Mouse (Mus musculus) urinary bladder, postnatal 14 days (tissue): ENCODE results near the gene Spint1.
A peak's percentile ranks its signal among the peaks of the same experiment; 100 is the strongest.

Source experiments
- DNase-seq: peaks from one replicate; pipeline ENCODE4 v3.0.0; 2021; ENCODE audit warnings: low spot score

Spint1 gene

DNA sequence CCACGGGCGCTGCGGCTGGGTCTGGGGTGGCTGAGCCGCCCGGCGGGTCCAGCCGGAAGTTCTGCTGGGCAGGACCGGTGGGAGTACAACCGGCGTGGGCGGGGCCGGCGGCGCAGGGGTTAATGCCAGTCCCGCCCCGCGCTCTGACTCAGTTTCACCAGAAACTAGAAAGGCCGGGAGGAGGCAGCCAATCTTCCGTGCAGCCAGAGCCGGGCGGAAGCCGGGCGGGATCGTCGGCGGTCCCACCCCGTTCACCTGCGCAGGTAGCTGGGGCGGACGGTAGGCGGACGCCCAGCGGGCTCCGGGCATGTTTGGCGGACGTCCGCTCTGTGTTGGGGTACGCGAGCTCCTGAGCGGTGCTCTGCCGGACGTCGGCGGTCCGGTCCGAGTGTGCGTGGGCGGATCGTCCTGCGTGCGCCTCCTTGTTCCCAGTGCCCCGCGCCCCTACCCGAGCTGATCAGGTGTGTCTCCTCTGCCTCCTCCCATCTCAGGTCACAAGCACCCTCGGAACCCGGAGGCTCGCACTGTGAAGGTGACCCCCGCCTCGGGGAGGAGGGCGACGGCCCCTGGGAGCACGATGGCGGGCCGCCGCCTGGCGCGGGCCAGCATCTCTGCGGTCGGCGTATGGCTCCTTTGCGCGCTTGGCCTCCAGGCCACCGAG is at the start of gene Spint1:
Spint1 (plus strand) TSS at position 153 of the 661 bp plus-strand sequence.
- peak; percentile 81 for DNase-seq

DNA sequence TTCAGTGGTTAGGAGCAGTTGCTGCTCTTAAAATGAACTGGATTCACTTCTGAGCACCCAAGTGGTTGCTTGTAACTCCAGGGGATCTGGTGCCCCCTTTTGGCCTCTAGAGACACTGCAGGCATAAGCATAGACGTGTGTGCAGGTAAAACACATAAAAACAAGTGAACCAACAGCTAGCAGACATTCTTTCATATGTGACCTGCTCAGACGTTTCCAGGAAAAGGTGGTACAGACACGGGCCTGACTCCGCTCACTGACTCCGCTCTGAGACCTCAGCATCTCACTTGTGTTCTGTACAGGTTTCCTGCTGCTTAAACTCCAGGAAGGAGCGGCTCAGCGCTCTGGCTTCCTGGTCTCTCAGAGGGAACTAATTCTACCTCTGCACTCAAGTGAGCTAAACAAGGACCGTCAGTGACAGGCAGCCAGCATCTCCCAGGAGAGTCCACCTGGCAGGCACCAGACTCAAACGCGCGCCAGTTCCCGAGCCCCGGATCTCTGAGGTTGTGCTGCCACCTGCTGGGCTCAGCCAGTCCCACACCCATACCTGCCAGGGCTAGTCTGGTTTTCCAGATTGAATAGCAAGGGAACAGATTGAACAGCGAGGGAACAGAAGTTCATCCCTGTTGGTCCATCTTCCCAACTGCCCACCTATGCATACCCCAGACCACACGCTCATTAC is 48.0 kb upstream of the Spint1 start:
- DNase-seq, result peak; percentile 88

DNA sequence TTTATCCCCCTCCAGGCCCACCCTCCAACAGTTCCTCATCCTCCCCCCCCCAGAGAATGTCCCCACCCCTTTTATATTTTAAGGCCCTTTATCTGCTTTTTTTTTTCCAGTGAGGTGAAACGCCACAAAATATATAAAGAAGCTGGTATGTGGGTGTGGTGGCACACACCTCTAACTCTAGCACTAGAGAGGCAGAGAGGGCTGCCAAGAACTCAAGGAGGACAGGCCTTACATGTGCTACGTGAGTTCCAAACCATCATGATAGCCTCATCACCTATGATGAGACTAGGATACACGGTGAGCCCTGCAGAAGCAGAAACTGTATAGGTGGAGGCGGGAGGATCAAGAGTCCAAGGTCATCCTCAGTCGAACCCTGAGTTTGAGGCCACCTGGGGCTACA is 46.2 kb upstream of the Spint1 start:
- DNase-seq, result no peak

DNA sequence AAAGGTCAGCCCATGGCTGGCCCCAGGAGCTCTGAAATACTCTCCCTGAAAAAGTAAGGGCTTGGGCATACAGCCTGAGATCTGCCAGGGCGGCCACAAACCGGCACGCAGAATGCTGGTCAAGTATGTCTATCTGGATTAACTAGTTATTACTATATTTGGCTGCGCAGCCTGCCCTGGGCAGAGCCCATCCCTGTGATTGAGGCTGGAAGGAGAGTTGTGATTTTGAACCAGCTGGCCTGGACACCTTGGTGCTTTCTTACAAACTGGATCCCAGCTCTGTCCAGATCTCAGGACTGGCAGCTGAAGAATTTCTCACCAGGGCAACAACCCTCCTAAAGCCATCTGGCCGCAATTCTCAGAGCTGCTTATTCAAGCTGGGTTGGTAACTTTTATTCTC is 43.0 kb upstream of the Spint1 start:
- no peak for DNase-seq

DNA sequence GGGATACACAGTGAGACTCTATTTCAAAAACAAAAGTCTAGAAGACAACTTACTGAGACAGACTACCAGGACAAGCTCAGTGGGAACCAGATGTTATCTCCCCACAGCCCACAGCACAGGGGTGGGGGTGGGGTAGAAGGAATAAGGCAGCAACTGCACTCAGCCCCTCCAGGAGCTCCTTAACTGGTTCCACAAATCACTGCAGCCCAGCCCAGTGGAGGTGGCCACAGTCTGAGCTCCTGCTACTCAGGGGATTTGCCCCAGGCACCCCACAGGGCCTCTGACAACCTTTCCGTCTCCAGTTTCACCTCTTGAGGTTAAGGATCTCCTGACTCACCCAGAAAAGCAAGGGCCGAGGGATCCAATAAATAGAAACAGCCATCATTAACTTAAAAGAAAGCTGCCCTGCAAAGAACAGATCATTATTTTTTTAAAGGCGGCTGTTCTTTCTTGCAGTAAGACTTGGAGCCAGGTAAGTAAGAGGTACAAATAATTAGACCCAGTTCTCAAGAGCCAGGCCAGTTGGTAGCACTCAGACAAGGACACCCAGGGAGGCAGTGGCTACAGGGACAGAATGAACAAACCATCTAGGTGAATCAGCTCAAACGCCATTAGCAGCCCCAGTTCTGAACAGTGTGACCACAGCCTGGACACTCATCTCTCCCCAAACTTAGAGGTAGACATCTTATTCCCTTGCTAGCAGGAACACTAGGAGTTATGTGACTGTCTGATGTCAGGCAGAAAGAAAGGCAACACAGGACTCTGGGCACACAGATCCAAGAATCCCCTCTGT is 40.6 kb upstream of the Spint1 start:
- no peak for DNase-seq

DNA sequence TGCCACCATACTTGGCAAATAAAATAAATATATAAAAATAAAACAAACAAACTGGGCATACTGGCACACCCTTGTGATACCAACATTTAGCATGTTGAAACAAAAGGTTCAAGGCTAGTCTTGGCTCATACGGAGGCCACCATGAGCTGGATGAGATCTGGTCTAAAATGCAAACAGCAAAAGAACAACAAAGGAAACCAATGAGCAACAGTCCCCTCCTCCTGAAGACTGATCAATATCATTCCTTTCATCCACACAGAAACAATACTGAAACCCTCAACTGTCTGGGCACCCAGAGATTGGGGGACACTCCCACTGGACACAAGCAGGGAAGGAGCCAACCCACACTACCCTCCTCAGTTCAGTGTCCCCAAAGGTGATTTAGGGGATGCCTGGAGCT is 39.7 kb upstream of the Spint1 start:
- no peak for DNase-seq

DNA sequence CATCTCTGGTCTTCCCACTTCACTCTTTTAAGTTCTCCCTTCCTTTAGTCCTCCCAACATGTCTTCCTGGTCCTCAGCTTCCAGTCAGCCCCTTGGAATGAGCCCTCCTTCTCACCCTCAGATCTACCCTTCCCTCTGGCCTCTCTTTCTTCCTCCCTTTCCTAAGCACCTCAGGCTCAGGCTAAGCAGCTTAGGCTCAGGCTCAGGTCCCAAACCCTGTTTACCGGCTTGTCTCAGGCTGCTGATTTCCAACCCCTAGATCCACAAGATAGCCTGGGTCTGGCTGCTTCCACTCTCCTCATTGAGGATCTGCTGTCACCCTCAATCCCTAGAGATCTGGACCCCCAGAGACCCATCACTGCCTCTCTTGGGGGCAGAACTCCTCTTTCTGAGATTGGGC is 39.1 kb upstream of the Spint1 start:
- DNase-seq, result no peak

DNA sequence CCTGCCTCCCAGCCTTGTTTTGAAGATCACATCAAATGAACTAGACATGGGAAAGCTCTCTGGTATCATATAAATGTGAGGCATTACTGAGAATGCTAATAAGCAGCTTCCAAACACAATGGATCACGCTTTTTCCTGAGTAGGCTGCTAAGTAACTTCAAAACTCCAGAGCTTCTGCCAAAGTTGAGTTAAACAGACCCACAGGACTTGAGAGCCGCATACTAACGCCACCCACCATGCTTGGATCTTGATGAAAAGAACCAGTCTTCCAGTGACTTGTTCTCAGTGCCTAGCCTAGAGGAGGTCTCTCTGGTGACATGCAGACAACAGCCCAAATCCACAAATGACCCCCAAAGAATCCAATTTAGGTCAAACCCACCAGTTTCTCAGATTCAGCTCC is 38.2 kb upstream of the Spint1 start:
- no peak for DNase-seq

DNA sequence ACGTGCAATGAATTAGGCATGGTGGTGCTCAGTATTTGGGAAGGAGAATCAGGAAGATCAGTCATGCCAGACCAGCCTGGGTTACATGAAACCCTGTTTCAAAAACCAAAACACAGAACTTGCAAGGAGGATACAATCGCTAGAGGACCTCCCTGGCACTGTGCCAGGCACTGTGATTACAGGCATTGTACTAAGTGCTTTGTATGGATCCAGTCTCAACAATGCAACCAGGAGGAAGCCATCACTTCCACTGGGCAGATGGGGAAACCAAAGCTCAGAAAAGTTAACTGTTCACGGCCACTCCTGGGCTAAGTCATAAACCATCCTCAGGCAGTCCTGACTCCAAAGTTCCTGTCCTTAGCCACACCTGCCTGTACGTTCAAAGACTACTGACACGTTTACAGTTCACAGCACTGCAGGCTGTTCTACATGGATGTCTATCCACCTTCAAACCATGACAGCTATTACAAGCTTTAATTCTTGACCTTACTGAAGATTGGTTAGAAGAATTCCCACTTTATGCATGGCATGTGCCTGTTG is 34.2 kb upstream of the Spint1 start:
- peak; percentile 63 for DNase-seq

DNA sequence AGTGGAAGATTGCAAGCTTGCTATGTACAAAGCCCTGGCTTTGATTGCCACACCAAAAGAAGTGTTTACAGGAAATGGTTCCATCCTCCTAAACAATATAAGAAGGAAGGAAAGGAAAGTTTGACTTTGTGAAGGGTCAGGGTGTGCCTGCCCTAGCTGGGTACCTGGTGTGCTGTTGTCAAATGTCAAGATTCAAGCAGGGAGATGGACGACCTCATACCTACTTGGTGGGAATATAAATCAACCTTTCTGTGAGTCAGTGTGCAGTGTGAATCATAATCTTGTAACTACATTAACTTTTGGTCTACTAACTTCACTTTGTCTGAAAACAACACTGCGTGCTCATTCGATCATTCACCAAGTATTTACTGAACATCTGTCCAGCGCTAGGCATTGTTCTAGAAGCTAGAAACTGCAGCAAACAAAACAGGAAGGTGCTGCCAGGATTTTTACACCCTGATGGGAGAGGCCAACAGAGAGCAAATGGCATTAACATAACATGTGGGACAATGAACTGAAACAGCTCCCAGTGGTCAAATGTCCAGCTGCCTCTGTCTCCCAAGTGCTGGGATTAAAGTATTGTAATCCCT is 33.2 kb upstream of the Spint1 start:
- DNase-seq, result no peak

DNA sequence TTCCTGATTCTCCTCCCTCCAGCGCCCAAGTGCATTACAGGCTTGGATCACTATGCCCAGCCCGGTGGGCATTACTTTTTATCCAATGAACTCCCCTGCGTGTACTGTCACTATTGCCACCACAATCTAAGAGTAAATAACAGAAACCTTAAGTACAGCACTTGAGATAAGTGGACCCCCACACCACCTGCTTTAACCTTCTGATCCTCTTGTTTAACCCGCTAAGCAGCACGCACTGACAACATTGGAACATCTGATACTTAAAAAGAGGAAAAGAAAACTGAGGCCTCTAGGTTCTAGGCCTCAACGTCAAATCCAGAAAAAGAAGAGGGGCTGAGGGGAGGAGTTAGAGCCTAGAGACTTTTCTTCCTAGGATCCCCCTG is 29.2 kb upstream of the Spint1 start:
- DNase-seq, result no peak

DNA sequence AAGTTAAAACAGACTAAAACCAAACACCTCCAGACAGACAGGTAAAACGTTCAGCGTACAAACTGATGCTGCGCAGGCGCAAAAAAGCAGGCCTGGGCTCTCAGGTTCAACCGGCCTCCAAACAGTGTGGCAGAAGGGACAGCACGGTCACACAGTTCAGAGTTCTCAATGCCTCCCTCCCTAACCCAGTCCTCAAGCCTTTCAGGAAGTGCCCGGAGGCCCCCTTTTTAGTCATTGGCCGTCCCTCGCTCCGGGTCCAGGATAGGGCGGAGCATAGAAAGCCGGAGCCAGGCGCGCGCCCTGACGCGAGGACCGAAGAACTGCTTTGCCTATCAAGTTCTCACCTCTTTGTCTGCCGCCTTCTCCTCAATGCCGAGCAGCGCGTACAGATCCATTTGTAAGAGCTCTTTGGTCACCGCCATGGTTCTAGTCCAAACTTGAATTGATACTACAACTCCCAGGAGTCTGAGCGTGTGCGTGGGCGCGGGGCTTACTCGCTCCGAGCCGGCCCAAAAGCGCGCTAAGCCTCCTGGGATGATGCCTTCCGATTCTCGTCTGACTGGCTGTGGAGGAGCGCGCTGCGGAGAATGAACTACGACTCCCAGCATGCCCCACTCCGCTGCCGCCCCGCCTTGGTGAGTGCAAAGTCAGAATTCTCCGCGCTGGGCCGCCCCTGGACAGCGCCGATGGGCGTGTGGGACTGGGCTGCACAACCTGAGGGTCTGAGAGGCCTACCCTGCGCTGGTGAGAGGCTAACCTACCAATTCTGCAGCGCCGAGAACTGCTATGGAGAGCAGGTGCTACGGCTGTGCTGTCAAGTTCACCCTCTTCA is 28.6 kb upstream of the Spint1 start, which contains the start of the genes Zfyve19 and Dnajc17:
Zfyve19 (plus strand) TSS at position 274 of the 832 bp plus-strand sequence.
Dnajc17 (minus strand) TSS at position 452 of the 832 bp plus-strand sequence.
- peak; percentile 96 for DNase-seq

DNA sequence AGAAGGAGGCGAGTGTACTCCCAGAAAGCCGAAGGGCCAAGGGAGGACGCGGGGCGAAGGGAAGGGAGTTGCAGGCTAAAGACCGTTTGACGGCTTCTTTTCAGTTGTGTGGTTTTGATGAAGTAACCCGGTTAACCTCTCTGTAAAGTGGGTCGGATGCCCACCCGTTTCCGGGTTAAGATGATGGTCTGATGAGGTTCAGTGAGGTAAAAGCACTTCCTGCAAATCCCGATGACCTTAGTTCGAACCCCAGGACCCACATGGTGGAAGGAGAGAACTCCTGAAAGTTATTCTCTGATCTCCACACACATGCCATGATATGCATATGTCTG is 28.0 kb upstream of the Spint1 start:
- no peak for DNase-seq

DNA sequence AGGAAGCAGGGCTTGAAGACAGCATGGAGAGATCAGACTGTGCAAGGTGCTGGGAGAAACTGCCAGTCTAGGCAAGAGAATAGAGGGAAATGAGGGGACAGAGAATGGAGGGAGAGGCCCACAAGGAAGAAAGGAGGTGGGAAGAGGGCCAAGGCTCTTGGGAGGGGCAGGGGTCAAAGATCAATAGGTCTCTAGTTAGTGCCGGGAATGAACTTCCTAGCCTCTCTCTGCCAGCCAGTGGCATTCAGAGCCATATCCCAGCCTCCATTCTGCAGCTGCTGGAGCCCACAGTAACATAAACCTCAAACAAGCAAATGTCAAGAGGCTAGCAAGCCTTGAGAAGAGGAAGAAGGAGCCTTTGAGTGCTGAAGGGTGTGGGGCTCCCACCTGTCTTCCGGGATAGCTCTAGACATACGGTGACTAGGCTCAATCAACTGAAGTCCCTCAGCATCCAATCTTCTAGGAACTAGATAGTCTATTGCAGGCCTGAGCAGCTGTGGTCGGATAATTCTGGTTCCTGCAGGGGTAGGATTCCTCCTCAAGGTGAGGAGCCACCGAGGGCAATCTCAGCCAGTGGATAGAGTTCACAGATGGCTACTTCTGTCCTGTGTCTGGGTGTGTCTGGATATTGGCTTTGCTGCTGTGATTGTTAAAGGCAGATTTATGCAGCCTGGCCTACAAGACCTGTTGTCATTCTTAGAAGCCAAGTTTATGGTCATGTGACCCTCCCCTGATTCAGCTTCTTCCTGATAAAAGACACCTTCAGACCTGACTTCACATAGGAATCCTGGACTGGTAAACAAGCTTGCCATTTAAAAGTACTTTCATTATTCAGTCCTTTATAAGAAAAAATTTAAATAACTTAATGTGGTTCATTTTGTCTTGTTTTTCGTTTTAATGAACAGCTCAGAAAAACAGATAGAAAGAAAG is 7.1 kb upstream of the Spint1 start, which contains the start of gene Ppp1r14d:
Ppp1r14d (minus strand) TSS at position 132 of the 930 bp plus-strand sequence.
- no peak for DNase-seq

DNA sequence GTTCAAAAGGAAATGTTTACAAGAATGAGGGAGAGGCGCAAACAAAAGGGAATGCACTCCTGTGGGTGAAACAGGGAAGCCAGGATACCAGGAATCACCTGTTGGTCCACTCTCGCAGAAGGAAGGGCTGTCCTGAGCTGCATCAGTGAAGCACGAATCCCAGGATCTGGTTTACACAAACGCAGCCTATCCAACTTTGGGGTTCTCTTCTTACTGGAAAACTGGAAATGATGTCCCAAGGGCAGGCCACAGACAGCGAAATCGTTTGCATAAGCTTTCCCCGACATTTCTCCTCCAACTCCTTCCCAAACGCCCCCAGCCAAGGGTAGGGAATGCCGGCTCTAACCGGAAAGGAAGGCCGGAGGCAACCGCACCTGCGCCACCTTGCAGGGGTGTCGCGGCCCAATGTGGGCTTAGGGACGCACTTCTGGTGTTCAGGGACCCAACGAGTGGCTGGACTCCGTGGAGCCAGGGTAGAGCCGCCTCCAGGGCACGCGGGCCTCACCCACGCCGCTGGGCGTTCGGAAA is 416 bp upstream of the Spint1 start:
- no peak for DNase-seq

DNA sequence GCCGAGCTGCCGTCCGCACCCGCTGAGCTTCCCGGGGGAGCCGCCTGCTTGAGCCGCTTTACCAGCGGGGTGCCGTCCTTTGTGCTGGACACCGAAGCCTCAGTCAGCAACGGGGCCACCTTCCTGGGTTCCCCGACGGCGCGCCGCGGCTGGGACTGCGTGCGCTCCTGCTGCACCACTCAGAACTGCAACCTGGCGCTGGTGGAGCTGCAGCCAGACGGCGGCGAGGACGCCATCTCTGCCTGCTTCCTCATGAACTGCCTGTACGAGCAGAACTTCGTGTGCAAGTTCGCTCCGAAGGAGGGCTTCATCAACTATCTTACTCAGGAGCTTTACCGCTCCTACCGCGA is 684 bp downstream of the Spint1 start:
- peak; percentile 21 for DNase-seq

DNA sequence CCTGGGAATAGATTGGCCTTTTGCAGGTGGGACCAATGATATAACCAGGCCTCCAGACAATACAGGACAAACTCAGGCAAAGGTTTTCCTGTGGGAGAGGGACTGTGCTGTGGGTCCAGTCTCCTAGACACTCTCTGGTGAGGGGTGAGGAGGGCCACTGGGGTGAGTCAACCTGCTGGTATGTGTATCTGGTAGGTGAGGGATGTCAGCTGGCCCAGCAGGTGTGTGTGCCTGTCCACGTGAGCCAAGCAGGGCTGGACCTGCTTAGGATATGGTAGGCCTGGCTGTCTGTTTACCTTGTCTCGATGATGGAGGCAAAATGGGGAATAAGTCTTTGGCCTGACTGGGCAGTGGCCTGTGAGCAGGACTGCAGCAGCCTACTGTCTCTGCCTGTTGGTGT is 1.5 kb downstream of the Spint1 start:
- DNase-seq, result peak; percentile 78

DNA sequence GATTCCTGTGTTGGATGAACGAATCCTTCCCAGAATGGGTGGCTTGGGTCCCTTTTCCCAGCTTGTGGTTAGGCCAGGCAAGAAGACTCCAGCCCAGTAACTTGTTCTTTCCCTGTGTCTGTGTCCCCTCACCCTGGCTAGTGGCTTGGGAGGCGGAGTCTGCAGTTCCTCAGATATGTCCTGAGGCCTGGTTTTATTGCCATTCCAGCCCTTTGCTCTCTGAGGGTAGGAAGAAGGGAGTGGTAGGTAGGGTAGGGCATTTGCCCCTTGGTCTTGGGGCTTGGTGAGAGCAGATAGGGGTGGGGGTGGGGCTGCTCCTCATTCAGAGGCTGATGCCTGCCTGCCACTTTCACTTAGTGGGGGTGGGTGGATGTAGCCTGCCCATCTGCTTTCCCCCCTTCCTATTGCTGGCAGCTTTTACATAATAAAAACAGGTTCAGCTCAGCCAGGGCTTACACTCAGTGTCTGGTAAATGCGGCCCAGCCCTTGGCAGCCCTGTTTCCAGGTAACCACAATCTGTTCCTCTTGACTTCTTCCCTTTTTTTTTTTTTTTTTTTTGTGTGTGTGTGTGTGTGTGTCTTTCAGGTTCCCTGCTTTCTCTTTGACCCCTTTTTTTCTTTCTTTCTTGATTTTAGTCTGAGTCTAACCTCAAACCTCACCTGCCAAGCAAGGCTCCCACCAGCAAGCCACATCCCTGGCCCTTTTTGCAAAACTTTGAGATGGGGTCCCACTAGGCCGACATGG is 3.1 kb downstream of the Spint1 start:
- no peak for DNase-seq

DNA sequence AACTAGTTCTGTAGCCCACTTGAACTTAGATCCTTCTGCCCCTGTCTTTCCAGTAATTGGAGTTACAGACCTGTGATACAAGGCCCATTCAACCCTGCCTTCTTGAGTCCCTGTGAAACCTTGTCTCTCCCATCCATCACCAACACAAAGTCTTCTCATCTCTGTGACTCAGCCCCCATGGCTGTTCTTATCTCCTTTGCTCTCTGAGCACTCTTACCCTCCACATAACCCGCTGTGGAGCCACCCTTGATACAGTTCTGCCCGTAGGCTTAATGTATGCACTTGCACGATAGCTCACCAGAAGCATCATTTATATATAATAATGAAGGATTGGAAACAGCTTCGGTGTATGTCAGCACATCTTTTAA is 3.6 kb downstream of the Spint1 start:
- no peak for DNase-seq

DNA sequence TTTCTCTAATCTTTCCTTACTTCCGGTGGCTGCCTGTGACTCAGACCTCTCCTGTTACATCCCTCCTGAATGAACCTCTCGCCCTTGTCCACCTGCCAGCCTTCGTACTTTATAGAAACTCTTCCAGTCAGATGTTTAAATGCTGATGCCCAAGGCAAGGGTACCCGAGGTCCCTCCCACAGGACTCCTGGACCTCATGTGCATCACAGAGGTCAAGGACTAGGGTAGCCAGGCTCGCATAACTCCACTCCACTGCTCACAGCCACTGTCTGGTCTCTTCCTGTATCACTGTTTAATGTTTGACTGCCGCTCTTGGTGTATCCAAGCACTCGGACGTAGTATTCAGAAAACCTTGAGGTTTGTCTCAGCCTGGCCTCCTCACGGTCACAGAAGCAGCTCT is 5.4 kb downstream of the Spint1 start:
- DNase-seq, result no peak
